Mouse (Mus musculus): ENCODE measurements around the gene Zfp239. TPM values are rescaled to one million over a fixed set of nuclear protein-coding genes. Genes with fewer than 3 reads are reported as not detected.
A peak's percentile ranks its signal among the peaks of the same experiment; 100 is the strongest.

Zfp239 gene
- polyA plus RNA-seq, 1 experiment = 2.0 TPM

GRCm38 (mm10) chr6:117907301-117907978, 45.5 kb downstream of the Zfp239 start:
- peak; percentile 78 for DNase-seq (ENCODE audit: low spot score)

- DNase-seq (ENCODE audit: low spot score) = no peak
These were observed 46.1 kb downstream of the Zfp239 start for GRCm38 (mm10) chr6:117907979-117908355.

- DNase-seq (ENCODE audit: low spot score) = no peak
These were observed 46.6 kb downstream of the Zfp239 start for GRCm38 (mm10) chr6:117908424-117908900.

- DNase-seq (ENCODE audit: low spot score) = no peak
These were observed 48.3 kb downstream of the Zfp239 start for GRCm38 (mm10) chr6:117910120-117910661.

GRCm38 (mm10) chr6:117914541-117914940, 52.6 kb downstream of the Zfp239 start:
- DNase-seq (ENCODE audit: low spot score) = no peak

GRCm38 (mm10) chr6:117916205-117916736, 54.4 kb downstream of the Zfp239 start:
- no peak for DNase-seq (ENCODE audit: low spot score)

- DNase-seq (ENCODE audit: low spot score) = peak; percentile 84
These were observed 55.0 kb downstream of the Zfp239 start for GRCm38 (mm10) chr6:117916737-117917426.

GRCm38 (mm10) chr6:117917576-117917975, 55.7 kb downstream of the Zfp239 start:
- peak; percentile 47 for DNase-seq (ENCODE audit: low spot score)

GRCm38 (mm10) chr6:117918043-117918442, 56.1 kb downstream of the Zfp239 start:
- no peak for DNase-seq (ENCODE audit: low spot score)

- DNase-seq (ENCODE audit: low spot score) = no peak
These were observed 59.0 kb downstream of the Zfp239 start for GRCm38 (mm10) chr6:117920659-117921640.

- DNase-seq (ENCODE audit: low spot score) = no peak
These were observed 60.1 kb downstream of the Zfp239 start for GRCm38 (mm10) chr6:117922041-117922440.

Other genes with a start within 250 kb of the Zfp239 start
- 54.9 and 58.8 TPM in 2 replicates for gene Zfp637, start 20.9 kb upstream of the Zfp239 start, polyA plus RNA-seq (2012; rRNA removed)
- 285 and 328 TPM in 2 replicates for gene Hnrnpf, start 38.2 kb downstream of the Zfp239 start, polyA plus RNA-seq (2012; rRNA removed)
- 5.7 and 7.0 TPM in 2 replicates for gene Fxyd4, start 75.6 kb downstream of the Zfp239 start, polyA plus RNA-seq (2012; rRNA removed)
- 1.0 and 1.1 TPM in 2 replicates for gene Rasgef1a, start 149.3 kb downstream of the Zfp239 start, polyA plus RNA-seq (2012; rRNA removed)